Mouse (Mus musculus) embryonic fibroblast, embryonic 13.5 days (primary cell): Measurements from ENCODE around the gene Prkd2.

Experiments
- CTCF ChIP-seq: IDR thresholded peaks from 2 replicates; pipeline ENCODE4 v1.5.1; 2011; ENCODE audit warnings: mild to moderate bottlenecking, control low read depth, low read length, moderate library complexity, borderline replicate concordance; ENCODE audit not compliant: insufficient read depth
- POLR2A ChIP-seq: IDR thresholded peaks from 2 replicates; pipeline ENCODE4 v1.6.1; 2011; ENCODE audit warnings: low read depth, mild to moderate bottlenecking, control low read depth, low read length, moderate library complexity

DNA sequence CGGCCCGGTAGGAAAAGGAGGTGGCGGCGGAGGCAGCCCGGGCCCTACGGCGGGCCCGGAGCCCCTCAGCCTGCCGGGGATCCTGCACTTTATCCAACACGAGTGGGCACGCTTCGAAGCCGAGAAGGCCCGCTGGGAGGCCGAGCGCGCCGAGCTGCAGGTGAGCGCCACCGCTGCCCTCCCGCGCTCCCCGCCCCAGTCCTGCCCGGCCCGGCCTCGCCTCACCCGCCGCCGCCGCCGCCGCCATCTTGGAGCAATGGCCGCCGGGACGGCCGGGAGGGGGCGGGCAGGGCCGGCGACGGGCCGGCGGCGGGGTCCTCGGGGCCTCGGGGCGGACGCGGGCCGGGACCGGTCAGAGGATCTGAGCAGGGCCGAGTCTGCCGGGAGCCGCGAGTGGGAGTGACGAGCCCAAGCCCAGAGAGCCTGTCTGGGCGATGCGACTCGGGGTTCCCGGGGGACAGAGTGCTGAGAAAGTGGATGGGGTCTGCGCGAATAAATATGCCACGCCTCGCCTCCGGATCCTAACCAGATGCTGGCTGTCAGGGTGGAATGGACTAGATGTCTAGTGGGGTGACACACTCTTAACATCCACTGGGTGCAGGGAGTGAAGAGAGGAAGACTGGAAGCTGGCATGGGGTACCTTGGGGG lies 26.1 kb upstream of the Prkd2 start, which contains the start of gene Fkrp:
- no peak for TF ChIP-seq CTCF
- peak; percentile 21; the same call in 1 of the 2 replicates for TF ChIP-seq POLR2A
